Mouse (Mus musculus) lung, embryonic 16.5 days (tissue): ENCODE data around the gene Edil3. TPM values are rescaled to one million over a fixed set of nuclear protein-coding genes. Genes with fewer than 3 reads are reported as not detected.
A peak's percentile ranks its signal among the peaks of the same experiment; 100 is the strongest.
"Not testable (repeated sequence)": the region's sequence is repeated elsewhere in the genome, so short reads cannot be mapped to it uniquely, and the experiment has no call there.

ENCODE experiments used
- ATAC-seq: fragments of 200-750 bp; cut with Nextera tagmentation; 2 replicates; pipeline ENCODE4 v1.8.0; 2017; ENCODE audit warnings: low read depth, mild to moderate bottlenecking, moderate library complexity
- H3K27ac ChIP-seq: fragments of 300-500 bp; sonication (generic); 2 replicates; pipeline ENCODE4 v1.5.1; 2014; ENCODE audit warnings: mild to moderate bottlenecking, control low read depth, low read length
- H3K27me3 ChIP-seq: fragments of 300-500 bp; sonication (generic); 2 replicates; pipeline ENCODE4 v1.6.1; 2014; ENCODE audit warnings: low read depth, low read length, mixed read lengths; ENCODE audit not compliant: control insufficient read depth, insufficient read depth
- H3K36me3 ChIP-seq: fragments of 300-500 bp; sonication (generic); 2 replicates; pipeline ENCODE4 v1.6.1; 2014; ENCODE audit warnings: low read length; ENCODE audit not compliant: control insufficient read depth, insufficient read depth
- H3K4me1 ChIP-seq: fragments of 300-500 bp; sonication (generic); replicated peaks from 2 replicates; pipeline ENCODE4 v1.6.1; 2014; ENCODE audit warnings: low read length, mixed read lengths; ENCODE audit not compliant: control insufficient read depth, insufficient read depth
- H3K4me2 ChIP-seq: fragments of 300-500 bp; sonication (generic); 2 replicates; pipeline ENCODE4 v1.6.1; 2014; ENCODE audit warnings: low read depth, low read length, control low read depth
- H3K4me3 ChIP-seq: fragments of 300-500 bp; sonication (generic); 2 replicates; pipeline ENCODE4 v1.5.1; 2014; ENCODE audit warnings: mild to moderate bottlenecking, low read length, control low read depth
- H3K9ac ChIP-seq: fragments of 300-500 bp; sonication (generic); 2 replicates; pipeline ENCODE4 v1.6.1; 2014; ENCODE audit warnings: low read length, control low read depth
- H3K9me3 ChIP-seq: fragments of 300-500 bp; sonication (generic); 2 replicates; pipeline ENCODE4 v1.6.1; 2016; ENCODE audit warnings: low read length; ENCODE audit not compliant: control insufficient read depth
- WGBS: fragments of 180-500 bp; shearing (Covaris S2); extraction: QIAGEN DNeasy Blood & Tissue Kit; methylation state at CpG from one replicate; pipeline ENCODE4 v1.1.7; 2014; 5-methylcytosine and 5-hydroxymethylcytosine counted together
- polyA plus RNA-seq: library from polyadenylated mRNA; unstranded; fragments of >200 nt; fragmentation: Nextera tagmentation; extraction: Ambion mirVana; gene quantifications from 2 replicates; pipeline ENCODE4 v1.2.1, GENCODE M21; 2015

Gene Edil3
- polyA plus RNA-seq, 1 experiment from 2014 or later = 9.4 TPM

DNA sequence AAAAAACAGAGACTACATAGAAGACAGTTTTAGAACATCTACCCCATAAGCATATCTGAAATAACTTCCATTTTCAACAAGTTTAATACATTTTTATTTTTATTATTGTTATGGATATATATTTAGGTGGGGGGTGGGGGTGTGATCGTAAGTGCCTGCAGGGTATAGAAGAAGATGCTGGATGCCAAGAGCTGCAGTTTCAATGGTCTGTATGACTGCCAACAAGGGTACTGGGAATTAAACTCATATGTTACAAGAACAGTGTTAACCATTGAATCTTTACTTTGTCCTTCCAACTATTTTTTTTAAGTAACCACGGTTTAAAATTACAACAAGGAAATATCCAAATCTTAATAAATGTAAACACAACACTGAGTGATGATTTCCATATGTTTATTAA, 214.4 kb downstream of the Edil3 start:
- Histone ChIP-seq H3K4me1 (0 out of 2 replicates have a peak, but pooled peaks cover 3% of the 10 kb centered on the region), H3K4me2 (no peak overlapping the region), H3K9ac (no peak overlapping the region), H3K27ac (no peak overlapping the region), H3K9me3 (no peaks in the 10 kb centered on the region), H3K36me3 (no peaks in the 10 kb centered on the region), H3K4me3 (no peak overlapping the region), H3K27me3 (no peaks in the 10 kb centered on the region)
- ATAC-seq = peak; percentile 36; the same call in 1 of the 2 replicates
- WGBS = 47% methylated on average over 2 of the region's 2 CpGs

- ATAC-seq = no peak
- Histone ChIP-seq H3K4me2 (no peak overlapping the region), H3K4me1 (no peaks in the 10 kb centered on the region), H3K27me3 (no peaks in the 10 kb centered on the region), H3K27ac (no peak overlapping the region), H3K4me3 (no peak overlapping the region), H3K9me3 (no peaks in the 10 kb centered on the region), H3K9ac (no peak overlapping the region), H3K36me3 (no peaks in the 10 kb centered on the region)
- WGBS = 92% methylated on average over 1 of the region's 1 CpGs
Measured at GRCm38 (mm10) chr13:89041495-89041894, 220.2 kb downstream of the Edil3 start.

DNA sequence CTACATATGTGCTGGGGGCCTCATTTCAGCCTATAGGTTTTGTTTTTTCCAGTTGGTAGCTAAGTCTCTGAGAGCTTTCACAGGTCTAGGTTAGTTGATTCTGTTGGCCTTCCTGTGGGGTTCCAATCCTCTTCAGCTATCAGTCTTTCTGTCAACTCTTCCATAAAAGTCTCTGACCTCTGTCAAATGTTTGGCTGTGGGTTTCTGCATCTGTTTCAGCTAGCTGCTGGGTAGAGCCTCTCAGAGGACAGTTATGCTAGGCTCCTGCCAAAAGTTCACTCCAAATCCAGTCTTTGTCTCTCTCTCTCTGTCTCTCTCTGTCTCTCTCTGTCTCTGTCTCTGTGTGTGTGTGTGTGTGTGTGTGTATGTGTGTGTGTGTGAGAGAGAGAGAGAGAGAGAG, 248.9 kb downstream of the Edil3 start:
- not testable (repeated sequence) for H3K36me3 ChIP-seq, H3K4me2 ChIP-seq, H3K9ac ChIP-seq, ATAC-seq, H3K4me1 ChIP-seq, H3K4me3 ChIP-seq, H3K27ac ChIP-seq, H3K27me3 ChIP-seq, H3K9me3 ChIP-seq

DNA sequence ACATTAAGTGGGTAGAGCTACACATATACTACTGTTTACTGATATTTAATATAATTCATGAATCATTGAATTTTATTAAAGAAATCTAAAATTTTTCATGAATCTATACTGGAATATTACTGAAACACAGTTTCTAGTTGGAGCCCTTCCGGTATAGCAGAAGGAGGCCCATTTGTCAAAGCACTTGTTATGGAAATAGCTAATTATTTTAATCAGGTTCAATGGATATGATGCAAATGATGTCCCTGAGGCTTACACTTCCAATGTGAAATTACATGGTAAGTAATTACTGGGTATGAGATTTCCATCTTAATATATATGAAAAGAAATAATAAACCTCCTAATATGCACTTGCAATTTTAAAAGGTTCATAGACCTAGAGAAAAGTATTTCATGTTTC, 254.9 kb downstream of the Edil3 start:
- no peaks in the 10 kb centered on the region for H3K27me3 ChIP-seq
- WGBS = 89% methylated on average over 1 of the region's 1 CpGs
- ATAC-seq = no peak
- no peak overlapping the region for H3K27ac ChIP-seq
- H3K9ac ChIP-seq = no peak overlapping the region
- H3K9me3 ChIP-seq = no peaks in the 10 kb centered on the region
- no peaks in the 10 kb centered on the region for H3K36me3 ChIP-seq
- no peaks in the 10 kb centered on the region for H3K4me1 ChIP-seq
- H3K4me2 ChIP-seq = no peak overlapping the region
- no peak overlapping the region for H3K4me3 ChIP-seq

GRCm38 (mm10) chr13:89105889-89106288, 284.6 kb downstream of the Edil3 start:
- Histone ChIP-seq H3K4me3 (no peak overlapping the region), H3K27me3 (no peaks in the 10 kb centered on the region), H3K4me2 (no peak overlapping the region), H3K4me1 (no peaks in the 10 kb centered on the region), H3K27ac (no peak overlapping the region), H3K9me3 (no peaks in the 10 kb centered on the region), H3K9ac (no peak overlapping the region), H3K36me3 (no peaks in the 10 kb centered on the region)
- no peak for ATAC-seq
- WGBS = 54% methylated on average over 1 of the region's 1 CpGs

GRCm38 (mm10) chr13:89117551-89117950, 296.3 kb downstream of the Edil3 start:
- H3K4me2 ChIP-seq = no peak overlapping the region
- 46% methylated on average over 2 of the region's 2 CpGs for WGBS
- H3K4me1 ChIP-seq = no peaks in the 10 kb centered on the region; the same call in 1 of the 2 replicates
- no peaks in the 10 kb centered on the region for H3K36me3 ChIP-seq
- H3K27ac ChIP-seq = no peak overlapping the region
- H3K4me3 ChIP-seq = no peak overlapping the region
- no peaks in the 10 kb centered on the region for H3K9me3 ChIP-seq
- no peaks in the 10 kb centered on the region for H3K27me3 ChIP-seq
- ATAC-seq = 0 out of 2 replicates have a peak, but pooled peaks have one; percentile 38
- H3K9ac ChIP-seq = no peak overlapping the region

DNA sequence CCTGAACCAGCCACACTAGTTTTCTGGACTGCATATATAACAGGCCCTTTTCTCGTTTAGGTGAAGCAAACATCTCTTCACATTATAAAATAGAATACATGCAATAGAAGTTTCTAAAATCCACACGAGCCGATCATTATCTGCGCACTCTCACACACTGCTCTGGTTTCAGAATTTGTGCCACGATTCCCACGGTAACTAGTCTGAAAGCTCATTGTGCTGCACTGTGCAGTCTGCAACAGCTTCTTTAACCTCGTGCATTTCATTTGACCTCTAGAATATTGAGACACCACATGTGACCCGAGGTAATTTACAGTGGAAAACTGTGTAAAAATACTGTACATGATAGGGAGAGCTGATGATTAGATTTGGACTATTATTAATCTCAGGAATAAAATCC, 298.5 kb downstream of the Edil3 start:
- Histone ChIP-seq H3K9ac (no peak overlapping the region), H3K27ac (no peak overlapping the region), H3K4me1 (no peaks in the 10 kb centered on the region; the same call in 1 of the 2 replicates), H3K9me3 (no peaks in the 10 kb centered on the region), H3K27me3 (no peaks in the 10 kb centered on the region), H3K36me3 (no peaks in the 10 kb centered on the region), H3K4me2 (no peak overlapping the region), H3K4me3 (no peak overlapping the region)
- ATAC-seq = no peak
- 59% methylated on average over 8 of the region's 8 CpGs for WGBS

DNA sequence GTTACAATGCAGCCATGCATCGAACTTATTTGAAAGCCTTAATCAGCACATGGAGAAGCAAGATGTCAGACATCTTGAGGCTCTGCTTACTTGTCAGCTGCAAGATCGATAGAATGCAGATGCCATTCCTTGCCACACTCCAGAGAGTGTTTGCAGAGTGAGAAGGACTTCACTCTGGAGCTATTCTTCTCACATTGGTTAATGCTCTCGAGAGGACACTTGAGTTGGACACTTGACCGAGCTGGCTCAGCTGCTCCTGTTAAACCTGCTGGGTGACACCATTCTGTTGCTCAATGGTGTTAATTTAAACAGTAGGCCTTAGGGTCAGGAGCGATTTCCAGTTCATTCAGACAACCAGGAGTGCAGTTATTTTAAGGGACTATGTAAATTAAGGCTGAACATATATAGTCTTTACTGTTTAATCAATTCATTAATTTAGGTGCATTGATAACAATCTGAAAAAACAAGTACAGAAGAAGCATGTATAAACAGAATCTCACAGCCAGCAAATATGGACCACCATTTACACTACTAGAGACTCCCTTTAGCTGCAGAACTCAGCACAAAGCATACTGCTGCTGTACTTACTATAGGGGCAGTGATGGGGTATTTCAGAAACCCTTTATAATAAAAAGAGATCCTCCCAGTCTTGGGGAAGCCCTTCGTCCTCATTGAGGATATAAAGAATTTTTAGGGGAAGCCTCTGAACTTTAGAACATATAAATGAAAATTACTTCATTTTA, 301.4 kb downstream of the Edil3 start:
- H3K27me3 ChIP-seq = no peaks in the 10 kb centered on the region
- no peak overlapping the region for H3K9ac ChIP-seq
- 46% methylated on average over 6 of the region's 6 CpGs for WGBS
- H3K4me1 ChIP-seq = no peaks in the 10 kb centered on the region; the same call in 1 of the 2 replicates
- H3K4me2 ChIP-seq = no peak overlapping the region
- H3K27ac ChIP-seq = peak overlapping the region; percentile 20; the same call in 1 of the 2 replicates
- no peaks in the 10 kb centered on the region for H3K36me3 ChIP-seq
- H3K4me3 ChIP-seq = no peak overlapping the region
- no peaks in the 10 kb centered on the region for H3K9me3 ChIP-seq
- peak; percentile 98 for ATAC-seq

- Histone ChIP-seq H3K9ac (no peak overlapping the region), H3K4me1 (no peaks in the 10 kb centered on the region; the same call in 1 of the 2 replicates), H3K36me3 (no peaks in the 10 kb centered on the region), H3K4me2 (no peak overlapping the region), H3K27me3 (no peaks in the 10 kb centered on the region), H3K4me3 (no peak overlapping the region), H3K27ac (no peak overlapping the region), H3K9me3 (no peaks in the 10 kb centered on the region)
- ATAC-seq = no peak
- WGBS = 93% methylated on average over 5 of the region's 5 CpGs
Measured at GRCm38 (mm10) chr13:89123396-89123795, 302.1 kb downstream of the Edil3 start.
